Mouse (Mus musculus) cortical plate, adult 2 months (tissue): ENCODE results near the gene Pls1.

ENCODE experiments used
- CTCF ChIP-seq: fragments of 200-500 bp; IDR thresholded peaks from 2 replicates; pipeline ENCODE4 v1.5.1; 2011; ENCODE audit warnings: mild to moderate bottlenecking, control low read depth, low read length; ENCODE audit not compliant: insufficient read depth; ENCODE audit errors: extremely low read depth
- POLR2A ChIP-seq: fragments of 200-500 bp; IDR thresholded peaks from 2 replicates; pipeline ENCODE4 v1.6.1; 2011; ENCODE audit warnings: mild to moderate bottlenecking, low read length, control low read depth; ENCODE audit not compliant: insufficient read depth; ENCODE audit errors: extremely low read depth

DNA sequence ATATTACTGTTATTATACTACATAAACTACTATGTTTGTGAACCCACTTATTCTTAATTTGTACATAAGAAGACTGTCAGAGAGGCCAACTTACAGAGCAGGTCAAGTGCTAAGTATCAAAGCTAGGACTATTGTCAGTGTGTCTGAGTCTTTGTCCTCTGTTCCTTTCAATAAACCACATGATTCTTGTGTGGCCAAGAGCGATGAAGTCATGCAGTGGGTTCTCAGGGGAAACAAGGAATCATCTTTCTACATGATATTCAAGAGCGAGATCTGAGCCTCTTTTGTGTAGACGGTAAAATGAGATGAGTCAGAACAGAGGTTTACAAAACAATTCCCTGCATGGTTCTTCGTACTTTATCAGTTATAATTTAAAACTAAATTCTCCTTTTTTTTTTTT is 35.5 kb downstream of the Pls1 start:
- TF ChIP-seq CTCF (no peak), POLR2A (no peak)
